In genomic region chr15:86083261-86083741, GRCm38 (mm10) we compare ENCODE assay signal across 8 mouse cellular contexts. TPM values are rescaled to one million over a fixed set of nuclear protein-coding genes. Genes with fewer than 3 reads are reported as not detected.
DNase-seq lines count a peak whose midpoint lies in the region; ATAC-seq and TF ChIP-seq lines count a peak whose summit lies in the region.

No protein-coding gene starts in this region.

- H3K4me3 ChIP-seq in cerebellum, adult 2 months (replicated peaks; ENCODE audit: insufficient read depth, low read depth, low read length) = no peak overlapping the region
- no peak overlapping the region for H3K4me3 ChIP-seq in hindbrain, embryonic 16.5 days (ENCODE audit: low read length)

- no peaks in the 10 kb centered on the region for H3K36me3 ChIP-seq in hindbrain, embryonic 16.5 days (ENCODE audit: control insufficient read depth, insufficient read depth, low read length)

- no peak overlapping the region; the same call in 1 of the 2 replicates for H3K9ac ChIP-seq in hindbrain, embryonic 16.5 days (ENCODE audit: low read depth, low read length)

- H3K9me3 ChIP-seq in hindbrain, embryonic 16.5 days (ENCODE audit: control insufficient read depth, low read length) = no peaks in the 10 kb centered on the region

- H3K27me3 ChIP-seq in cerebellum, adult 2 months (ENCODE audit: control insufficient read depth, insufficient read depth, low read length) = no peaks in the 10 kb centered on the region
- H3K27me3 ChIP-seq in hindbrain, embryonic 16.5 days (replicated peaks; ENCODE audit: control insufficient read depth, insufficient read depth, low read length) = no peaks in the 10 kb centered on the region

- TF ChIP-seq CTCF in cerebellum, adult 2 months (IDR thresholded peaks at IDR 0.05; ENCODE audit: borderline replicate concordance, insufficient read depth, low read depth, low read length) = no peak

- peaks cover 85% of the 10 kb centered on the region for H3K4me1 ChIP-seq in cerebellum, adult 2 months (ENCODE audit: control insufficient read depth, insufficient read depth, low read length)
- H3K4me1 ChIP-seq in hindbrain, embryonic 16.5 days (ENCODE audit: control insufficient read depth, insufficient read depth, low read depth, low read length) = peaks cover 69% of the 10 kb centered on the region

- no peak for TF ChIP-seq POLR2A in cerebellum, adult 2 months (IDR thresholded peaks at IDR 0.05; ENCODE audit: borderline replicate concordance, insufficient read depth, low read length)

- peak overlapping the region; percentile 78 for H3K27ac ChIP-seq in cerebellum, adult 2 months (ENCODE audit: insufficient read depth, low read length)
- peak overlapping the region; percentile 29; the same call in 1 of the 2 replicates for H3K27ac ChIP-seq in hindbrain, embryonic 16.5 days (ENCODE audit: low read depth, low read length)

- DNase-seq in cerebellum, adult 2 months = peak; percentile 57 to 59
- DNase-seq in kidney, adult 18-20 months = peak; percentile 38
- no peak for DNase-seq in kidney, adult 8-10 months
- DNase-seq in Muller cell, postnatal 12 days (ENCODE audit: inconsistent ontology term) = peak; percentile 62
- no peak for DNase-seq in embryo, embryonic 10.5 days (ENCODE audit: low spot score)
- DNase-seq in B cell, adult 2 months = no peak

- H3K4me2 ChIP-seq in hindbrain, embryonic 16.5 days (ENCODE audit: low read length) = no peak overlapping the region

- WGBS in cerebellum, adult 2 months = 7% methylated on average over 6 of the region's 6 CpGs
- 34% methylated on average over 6 of the region's 6 CpGs for WGBS in hindbrain, embryonic 16.5 days

- ATAC-seq in cerebellum, adult (ENCODE audit: insufficient number of reproducible peaks, low FRiP score, low TSS enrichment) = no peak
- ATAC-seq in hindbrain, embryonic 16.5 days = no peak

RNA-seq across cellular contexts. Expression of gene Gramd4, which starts 25.8 kb away (rescaled TPM):
- polyA plus RNA-seq in cerebellum, adult 2 months (2012; rRNA removed) = 36.0 and 40.4 TPM in 2 replicates
- polyA plus RNA-seq in hindbrain, embryonic 16.5 days (2015; fragmentation: Nextera tagmentation; extraction: Ambion mirVana) = 18.4 and 30.4 TPM in 2 replicates

RNA-seq across cellular contexts. Expression of gene Celsr1, which starts 49.7 kb away (rescaled TPM):
- 0.49 and 0.60 TPM in 2 replicates for polyA plus RNA-seq in cerebellum, adult 2 months (2012; rRNA removed)
- 0.76 and 1.2 TPM in 2 replicates for polyA plus RNA-seq in hindbrain, embryonic 16.5 days (2015; fragmentation: Nextera tagmentation; extraction: Ambion mirVana)

Comparison
In these comparisons a context has a peak if more than half of its experiments do, and no peak if none do; other contexts are left out.
1. DNase-seq: peak in cerebellum, adult 2 months (2 of 2), kidney, adult 18-20 months (single experiment) and Muller cell, postnatal 12 days (single experiment); none in kidney, adult 8-10 months (0 of 2), embryo, embryonic 10.5 days (single experiment) and B cell, adult 2 months (0 of 2).